Mouse (Mus musculus) small intestine, adult 2 months (tissue): ENCODE measurements around the gene Grxcr1. TPM values are rescaled to one million over a fixed set of nuclear protein-coding genes. Genes with fewer than 3 reads are reported as not detected.

Experiments used
- H3K27ac ChIP-seq: fragments of 200-500 bp; 2 replicates; pipeline ENCODE4 v1.5.1; 2012; ENCODE audit warnings: low read depth, low read length, control low read depth, inconsistent platforms; ENCODE audit not compliant: insufficient read depth
- H3K27me3 ChIP-seq: fragments of 200-500 bp; 2 replicates; pipeline ENCODE4 v1.6.1; 2012; ENCODE audit warnings: mild to moderate bottlenecking, moderate library complexity, low read length, inconsistent platforms; ENCODE audit not compliant: control insufficient read depth, insufficient read depth
- H3K36me3 ChIP-seq: fragments of 200-500 bp; 2 replicates; pipeline ENCODE4 v1.6.1; 2012; ENCODE audit warnings: mild to moderate bottlenecking, low read length, control low read depth, inconsistent platforms; ENCODE audit not compliant: control insufficient read depth, insufficient read depth
- H3K4me1 ChIP-seq: fragments of 200-500 bp; 2 replicates; pipeline ENCODE4 v1.6.1; 2012; ENCODE audit warnings: low read length, inconsistent platforms, mixed read lengths; ENCODE audit not compliant: control insufficient read depth, insufficient read depth, insufficient read length
- H3K4me3 ChIP-seq: fragments of 200-500 bp; 2 replicates; pipeline ENCODE4 v1.5.1; 2012; ENCODE audit warnings: low read depth, mild to moderate bottlenecking, control low read depth, inconsistent platforms, low read length, moderate library complexity
- CTCF ChIP-seq: fragments of 200-500 bp; IDR thresholded peaks from 2 replicates; pipeline ENCODE4 v1.5.1; 2012; ENCODE audit warnings: low read depth, mild to moderate bottlenecking, control low read depth, inconsistent platforms, low read length, moderate library complexity, mixed read lengths; ENCODE audit not compliant: insufficient replicate concordance, insufficient read length; ENCODE audit errors: extremely low read depth
- POLR2A ChIP-seq: fragments of 200-500 bp; IDR thresholded peaks from 2 replicates; pipeline ENCODE4 v1.6.1; 2012; ENCODE audit warnings: low read depth, mild to moderate bottlenecking, control low read depth, inconsistent platforms, low read length, moderate library complexity
- WGBS: fragments of 180-500 bp; shearing (Covaris S2); methylation state at CpG from one replicate; pipeline ENCODE4 v1.1.7; 2018; 5-methylcytosine and 5-hydroxymethylcytosine counted together
- polyA plus RNA-seq: library from polyadenylated mRNA; depleted of rRNA; stranded (reverse); fragments of >200 nt; gene quantifications from 2 replicates; pipeline ENCODE4 v1.2.3, GENCODE M21; 2012

The Grxcr1 gene
- polyA plus RNA-seq, 1 experiment, result not detected

- H3K4me1 ChIP-seq, result no peaks in the 10 kb centered on the region; the same call in 1 of the 2 replicates
- TF ChIP-seq CTCF, result peak; percentile 94; the same call in 1 of the 2 replicates
- no peak for TF ChIP-seq POLR2A
- H3K27me3 ChIP-seq, result no peaks in the 10 kb centered on the region
- H3K36me3 ChIP-seq, result no peaks in the 10 kb centered on the region
- 6% methylated on average over 4 of the region's 4 CpGs for WGBS
- no peak overlapping the region for H3K4me3 ChIP-seq
- H3K27ac ChIP-seq, result peak overlapping the region; percentile 33; the same call in 1 of the 2 replicates
Observed at GRCm38 (mm10) chr5:68012618-68013017, 19.0 kb upstream of the Grxcr1 start.

- 72% methylated on average over 2 of the region's 2 CpGs for WGBS
Observed at GRCm38 (mm10) chr5:68020870-68021269, 10.8 kb upstream of the Grxcr1 start.

GRCm38 (mm10) chr5:68026658-68027422 is 4.8 kb upstream of the Grxcr1 start:
- WGBS, result 67% methylated on average over 2 of the region's 2 CpGs
- Histone ChIP-seq H3K4me3 (no peak overlapping the region), H3K27ac (no peak overlapping the region), H3K27me3 (no peaks in the 10 kb centered on the region), H3K4me1 (no peaks in the 10 kb centered on the region), H3K36me3 (no peaks in the 10 kb centered on the region)
- TF ChIP-seq CTCF (no peak), POLR2A (no peak)

More at GRCm38 (mm10) chr5:68020870-68021269, 10.8 kb upstream of the Grxcr1 start:
- no peak for TF ChIP-seq POLR2A
- TF ChIP-seq CTCF, result no peak
- Histone ChIP-seq H3K36me3 (no peaks in the 10 kb centered on the region), H3K4me3 (no peak overlapping the region), H3K4me1 (no peaks in the 10 kb centered on the region), H3K27ac (no peak overlapping the region), H3K27me3 (no peaks in the 10 kb centered on the region)

GRCm38 (mm10) chr5:68027474-68027873 is 4.2 kb upstream of the Grxcr1 start:
- WGBS, result 56% methylated on average over 4 of the region's 4 CpGs
- H3K27ac ChIP-seq, result no peak overlapping the region
- TF ChIP-seq POLR2A (no peak), CTCF (no peak)
- H3K27me3 ChIP-seq, result no peaks in the 10 kb centered on the region
- H3K4me3 ChIP-seq, result no peak overlapping the region
- no peaks in the 10 kb centered on the region for H3K4me1 ChIP-seq
- H3K36me3 ChIP-seq, result no peaks in the 10 kb centered on the region

GRCm38 (mm10) chr5:68033345-68033744 is 1.7 kb downstream of the Grxcr1 start:
- Histone ChIP-seq H3K27me3 (no peaks in the 10 kb centered on the region), H3K36me3 (no peaks in the 10 kb centered on the region), H3K4me1 (no peaks in the 10 kb centered on the region), H3K27ac (no peak overlapping the region), H3K4me3 (no peak overlapping the region)
- no peak for TF ChIP-seq CTCF
- no peak for TF ChIP-seq POLR2A
- 81% methylated on average over 2 of the region's 2 CpGs for WGBS

GRCm38 (mm10) chr5:68039077-68039476 is 7.4 kb downstream of the Grxcr1 start:
- no peaks in the 10 kb centered on the region for H3K27me3 ChIP-seq

GRCm38 (mm10) chr5:68043339-68043738 is 11.7 kb downstream of the Grxcr1 start:
- H3K36me3 ChIP-seq, result no peaks in the 10 kb centered on the region
- H3K4me1 ChIP-seq, result no peaks in the 10 kb centered on the region
- TF ChIP-seq POLR2A, result no peak
- TF ChIP-seq CTCF, result no peak
- no peak overlapping the region for H3K27ac ChIP-seq
- 91% methylated on average over 5 of the region's 5 CpGs for WGBS
- no peak overlapping the region for H3K4me3 ChIP-seq
- H3K27me3 ChIP-seq, result no peaks in the 10 kb centered on the region

More at GRCm38 (mm10) chr5:68039077-68039476, 7.4 kb downstream of the Grxcr1 start:
- H3K36me3 ChIP-seq, result no peaks in the 10 kb centered on the region
- H3K27ac ChIP-seq, result no peak overlapping the region
- H3K4me3 ChIP-seq, result no peak overlapping the region
- no peaks in the 10 kb centered on the region for H3K4me1 ChIP-seq
- 45% methylated on average over 2 of the region's 2 CpGs for WGBS
- TF ChIP-seq CTCF (no peak), POLR2A (no peak)

- Histone ChIP-seq H3K27me3 (no peaks in the 10 kb centered on the region), H3K36me3 (no peaks in the 10 kb centered on the region), H3K4me3 (no peak overlapping the region), H3K27ac (no peak overlapping the region), H3K4me1 (peaks cover 2% of the 10 kb centered on the region; the same call in 1 of the 2 replicates)
- no peak for TF ChIP-seq POLR2A
- no peak for TF ChIP-seq CTCF
- WGBS, result 43% methylated on average over 4 of the region's 4 CpGs
Observed at GRCm38 (mm10) chr5:68048783-68049182, 17.1 kb downstream of the Grxcr1 start.
